Mouse (Mus musculus) lung, adult 2 months (tissue): ENCODE measurements around the gene Fam151a.

Experiments
- CTCF ChIP-seq: fragments of 200-500 bp; IDR thresholded peaks from 2 replicates; pipeline ENCODE4 v1.5.1; 2011; ENCODE audit warnings: mild to moderate bottlenecking, low read length, control low read depth; ENCODE audit not compliant: insufficient read depth
- POLR2A ChIP-seq: fragments of 200-500 bp; IDR thresholded peaks from 2 replicates; pipeline ENCODE4 v1.6.1; 2011; ENCODE audit warnings: low read depth, mild to moderate bottlenecking, control low read depth, low read length, borderline replicate concordance; ENCODE audit errors: extremely low read depth

GRCm38 (mm10) chr4:106785753-106786540, 52.3 kb downstream of the Fam151a start:
- TF ChIP-seq POLR2A: no peak
- TF ChIP-seq CTCF: no peak
